Mouse (Mus musculus): Measurements from ENCODE around the gene Fsip1.
A peak's percentile ranks its signal among the peaks of the same experiment; 100 is the strongest.
"Not testable (repeated sequence)": the region's sequence is repeated elsewhere in the genome, so short reads cannot be mapped to it uniquely, and the experiment has no call there.

Gene Fsip1

DNA sequence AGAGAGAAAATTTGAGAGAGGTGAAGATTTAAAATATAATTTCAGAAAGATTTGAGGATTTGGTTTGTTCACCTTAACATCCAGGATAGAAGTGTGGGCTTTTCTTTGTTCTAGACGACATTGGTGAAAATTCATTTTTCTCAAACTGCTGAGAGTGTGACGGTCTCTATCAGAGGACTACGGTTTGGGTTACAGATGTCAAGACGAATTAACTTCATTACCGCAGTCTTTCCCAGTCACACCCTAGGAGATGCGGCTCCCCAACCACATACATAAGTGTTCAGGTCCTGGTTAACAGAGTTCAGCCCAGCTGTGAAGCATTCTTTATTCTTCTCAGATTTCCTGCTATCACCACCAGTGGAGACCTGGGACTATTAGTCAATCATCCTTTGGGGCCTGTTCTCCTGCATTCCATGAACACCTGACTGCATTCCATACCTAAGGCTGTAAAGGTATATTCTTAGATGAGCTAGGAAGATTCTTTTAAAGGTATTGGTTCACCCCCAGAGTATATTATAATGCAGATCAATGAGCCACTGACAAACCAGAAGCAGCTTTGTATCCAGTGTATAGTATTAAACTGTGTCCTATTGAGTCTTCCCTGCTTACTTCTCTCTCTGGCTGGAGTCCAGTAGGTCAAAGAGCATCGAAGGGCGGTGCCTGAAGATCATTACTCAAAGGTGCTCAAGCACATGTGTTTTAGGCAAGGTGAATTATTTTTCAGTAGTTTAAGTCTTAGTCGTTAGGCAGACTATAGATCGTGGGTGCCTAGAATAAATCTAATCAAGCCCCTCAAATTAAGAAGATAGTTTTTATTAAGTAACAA, 82.0 kb downstream of the Fsip1 start:
- DNase-seq: no peak

DNA sequence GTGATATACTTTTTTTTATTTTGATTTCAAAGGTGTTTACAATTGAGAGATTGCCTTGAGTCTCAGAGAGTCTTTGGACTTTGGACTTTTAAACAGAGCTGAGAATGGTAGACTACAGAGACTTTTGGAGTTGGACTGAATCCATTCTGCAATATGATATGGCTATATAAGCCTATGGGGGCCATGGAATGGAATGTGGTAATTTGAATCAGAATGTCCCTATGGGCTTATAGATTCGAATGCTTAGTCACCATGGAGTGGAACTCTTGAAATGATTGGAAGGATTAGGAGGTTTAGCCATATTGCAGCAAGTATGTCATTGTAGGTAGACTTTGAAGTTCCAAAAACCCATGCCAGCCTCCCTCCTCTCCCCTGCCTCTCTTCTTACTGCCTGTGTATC, 88.5 kb downstream of the Fsip1 start:
- DNase-seq: no peak

DNA sequence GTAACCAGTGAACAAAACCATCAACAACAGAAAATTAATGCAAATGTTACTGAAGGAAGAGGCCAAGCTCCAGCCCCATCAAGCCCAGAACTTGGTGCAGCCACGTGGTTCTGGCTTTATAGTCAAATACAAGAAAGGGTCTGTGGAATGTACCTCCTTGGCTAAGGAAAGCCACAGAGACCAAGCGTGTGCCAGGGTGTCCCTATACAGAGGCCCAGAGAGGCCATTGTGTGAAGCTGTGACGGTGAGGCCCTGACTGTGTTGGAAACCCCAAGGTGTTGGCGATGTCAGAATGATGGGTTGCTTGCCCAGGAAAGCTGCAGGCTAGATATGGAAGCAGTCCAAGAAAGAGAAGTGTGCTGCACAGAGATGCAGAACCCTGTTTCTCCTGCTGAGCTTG, 89.0 kb downstream of the Fsip1 start:
- DNase-seq: no peak

DNA sequence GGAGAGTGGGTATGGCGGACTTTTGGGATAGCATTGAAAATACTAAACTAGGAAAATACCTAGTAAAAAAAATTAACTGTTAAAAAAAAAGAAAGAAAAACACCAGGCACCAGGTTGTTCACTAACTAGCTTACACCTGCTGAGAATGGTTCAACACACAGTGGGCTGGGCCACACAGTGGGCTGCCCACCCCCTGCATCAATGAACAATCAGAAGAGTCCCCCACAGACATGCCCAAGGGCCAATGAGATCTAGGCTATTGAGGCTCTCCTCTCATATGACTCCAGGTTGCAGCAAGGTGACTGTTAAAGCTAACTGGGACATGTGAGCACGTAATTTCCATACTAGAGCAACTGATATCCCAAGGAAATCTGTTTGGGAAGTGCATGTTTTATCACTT, 91.1 kb downstream of the Fsip1 start:
- DNase-seq: no peak

DNA sequence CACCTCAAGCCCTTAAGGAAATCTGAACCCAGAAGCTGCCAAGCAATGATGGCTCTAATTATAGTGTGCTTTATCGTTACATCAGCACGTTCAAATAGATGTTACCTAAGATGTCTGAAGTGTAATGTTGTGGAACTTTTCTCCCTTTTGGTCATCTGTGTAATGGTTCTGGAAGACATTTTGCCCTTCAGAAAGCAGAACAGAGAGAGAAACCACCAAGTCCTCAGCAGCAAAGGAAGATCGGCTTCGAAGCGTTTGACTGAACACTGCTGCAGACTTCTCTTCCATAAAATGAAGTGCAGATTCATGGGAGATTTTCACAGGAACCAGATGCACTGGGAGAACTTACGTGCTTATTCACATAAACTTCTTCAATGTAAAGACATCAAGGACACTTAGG, 92.6 kb downstream of the Fsip1 start:
- no peak for DNase-seq

DNA sequence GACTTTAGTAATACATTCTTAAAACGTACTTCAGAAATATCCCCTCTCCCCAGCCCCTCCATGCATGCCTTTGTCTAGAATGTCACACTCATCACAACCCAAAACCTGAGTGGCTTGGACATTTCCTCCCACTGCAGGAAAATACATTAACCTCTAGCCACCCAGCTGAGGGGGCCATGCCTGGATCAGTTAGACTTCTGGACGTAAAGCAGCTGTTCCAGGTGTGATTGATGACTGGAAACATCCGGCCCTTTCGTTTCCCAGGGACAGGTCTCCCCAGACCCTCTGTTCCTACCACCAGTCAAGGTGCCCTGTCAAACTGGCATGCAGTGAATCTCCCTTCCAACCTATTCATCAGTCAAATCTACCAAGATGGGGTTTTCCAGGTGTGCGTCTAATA, 94.3 kb downstream of the Fsip1 start:
- no peak for DNase-seq

DNA sequence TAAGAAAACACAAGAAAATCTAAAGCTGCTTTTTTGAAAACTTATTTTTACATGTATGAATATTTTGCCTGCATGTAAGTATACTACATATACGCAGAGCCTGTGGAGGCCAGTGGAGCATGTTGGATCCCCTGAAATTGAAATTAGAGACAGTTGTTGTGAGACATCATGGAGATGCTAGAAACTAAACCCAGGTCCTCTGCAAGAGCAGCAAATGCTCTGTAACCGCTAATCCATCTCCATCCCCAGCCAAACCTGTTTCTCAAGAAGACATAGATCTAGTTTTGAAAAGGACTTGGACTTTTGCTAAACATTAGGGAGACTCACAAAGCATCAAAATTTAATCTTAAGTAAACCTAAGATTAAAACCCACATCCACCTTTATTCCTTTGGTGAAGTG, 95.8 kb downstream of the Fsip1 start:
- no peak for DNase-seq

DNA sequence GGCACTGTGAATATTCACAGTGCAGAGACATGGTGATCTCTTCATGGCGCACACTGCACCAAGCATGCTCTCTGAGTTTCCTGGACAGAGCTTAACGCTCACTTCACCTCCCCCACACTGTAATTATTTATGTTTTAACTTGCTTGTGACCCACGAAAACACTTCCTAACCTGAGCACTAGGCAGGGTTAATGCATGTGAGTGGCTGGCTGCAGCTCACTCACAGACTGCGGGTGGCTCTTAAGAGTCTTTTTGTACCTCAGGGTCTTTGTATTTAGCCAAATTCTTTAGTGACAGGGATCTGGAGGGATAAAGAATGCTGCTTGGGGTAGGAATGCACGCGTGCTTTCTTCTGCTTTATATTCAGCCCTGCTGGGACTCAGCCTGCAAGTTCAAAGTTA, 96.2 kb downstream of the Fsip1 start:
- no peak for DNase-seq

DNA sequence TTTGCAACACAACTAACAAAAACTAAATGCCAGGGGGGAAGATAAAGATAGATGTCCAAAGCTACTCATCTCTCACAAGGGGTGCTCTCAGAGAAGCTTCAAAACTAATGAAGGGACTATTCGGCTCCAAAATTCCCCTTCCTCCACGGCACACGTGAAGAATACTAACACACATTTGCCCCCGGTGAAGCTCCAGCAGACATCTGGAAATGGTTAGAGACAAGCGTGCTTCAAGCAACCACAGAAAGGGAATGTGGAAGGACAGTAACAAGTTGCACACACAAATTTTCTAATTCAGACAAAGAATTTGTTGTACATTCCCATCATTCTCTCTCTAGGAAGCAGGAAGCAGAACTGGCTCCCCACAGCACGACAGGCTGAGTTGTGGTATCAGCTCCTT, 97.6 kb downstream of the Fsip1 start:
- no peak for DNase-seq

DNA sequence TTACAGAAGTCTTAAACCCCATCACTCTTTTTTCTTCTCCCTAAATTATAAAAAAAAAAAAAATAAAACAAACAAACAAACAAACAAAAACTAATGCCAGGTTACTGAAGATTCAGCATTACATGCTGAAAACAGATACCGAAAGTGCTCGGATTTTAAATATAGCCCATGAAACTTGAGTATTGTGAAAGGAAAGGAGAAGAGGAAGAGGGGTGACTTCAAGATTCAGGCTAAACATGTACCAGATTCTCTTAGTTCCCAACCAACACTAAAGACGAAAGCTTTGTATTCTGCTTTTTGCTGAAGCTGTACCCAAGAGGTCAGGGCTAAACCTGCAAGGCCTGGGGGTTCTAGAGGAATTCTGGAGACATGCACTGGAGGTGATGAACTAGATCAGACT, 98.7 kb downstream of the Fsip1 start:
- no peak for DNase-seq

DNA sequence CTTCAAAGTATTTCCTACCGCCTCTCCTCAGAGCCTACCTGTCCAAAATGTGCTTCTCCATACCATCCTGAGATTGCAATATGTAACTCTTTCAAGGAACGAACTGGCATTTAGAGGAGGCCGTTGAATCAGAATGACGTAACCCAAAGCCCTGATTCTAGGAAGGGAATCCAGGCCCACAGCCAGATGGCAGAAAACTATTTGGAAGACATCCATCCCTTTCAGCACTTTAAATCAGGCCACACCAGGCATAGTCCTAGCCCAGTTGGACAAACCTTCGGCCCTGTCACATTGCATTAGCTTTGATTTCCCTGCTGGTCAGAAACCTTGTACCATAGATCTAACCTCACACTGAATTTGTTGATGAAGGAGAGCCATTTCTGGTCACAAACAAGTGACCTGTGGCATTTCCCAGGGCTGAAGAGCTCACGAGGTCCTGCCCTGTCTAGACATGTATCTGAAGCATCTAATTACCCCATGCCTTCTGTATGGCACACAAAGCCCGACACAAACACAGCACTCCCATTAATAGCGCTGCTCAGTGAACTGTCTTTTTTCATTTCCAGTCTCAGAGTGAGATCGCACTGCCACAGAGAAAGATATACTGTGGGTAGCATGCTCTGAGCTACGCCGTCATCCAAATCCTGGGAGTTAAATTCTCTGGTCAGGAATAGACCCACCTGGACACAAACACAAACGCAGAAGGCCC, 106.8 kb downstream of the Fsip1 start:
- DNase-seq: peak; percentile 81 to 86

DNA sequence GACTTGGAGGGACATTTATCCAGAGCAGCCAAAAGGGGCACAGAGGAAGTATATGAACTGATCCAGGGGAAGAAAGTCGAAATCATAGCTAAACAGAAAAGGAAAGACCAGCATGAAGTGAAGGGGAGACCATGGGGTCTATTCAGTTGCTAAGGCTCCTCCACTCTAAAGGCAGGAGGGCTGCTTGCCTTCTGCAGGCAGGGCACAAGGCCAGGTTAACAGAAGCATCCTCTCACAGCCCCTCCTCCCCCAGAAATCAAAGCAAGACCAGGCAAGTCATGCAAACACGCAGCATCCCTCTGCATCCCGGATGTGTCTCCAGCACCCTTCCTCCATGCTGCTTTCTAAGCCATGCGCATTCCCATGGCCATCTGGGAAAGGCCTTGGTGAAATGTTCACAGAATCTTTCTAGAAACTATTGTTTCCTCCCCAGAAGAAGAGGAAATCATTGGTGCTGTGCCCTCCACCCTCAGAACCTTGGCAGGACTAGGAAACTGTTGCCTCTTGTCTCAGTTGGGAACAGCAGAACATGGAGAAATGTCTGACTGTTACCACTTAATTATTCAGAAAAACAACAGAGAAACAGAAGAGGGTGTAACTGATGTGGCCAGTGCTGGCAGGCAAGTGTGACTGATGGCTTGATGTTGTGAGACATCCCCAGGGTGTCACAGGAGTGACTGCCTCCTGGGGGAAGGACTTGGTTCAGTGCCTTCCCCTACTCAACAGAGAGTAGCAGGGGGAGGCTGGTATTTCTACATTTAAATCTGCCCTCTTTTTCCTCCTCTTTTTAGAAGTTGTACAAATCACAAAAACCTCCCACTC, 108.2 kb downstream of the Fsip1 start:
- DNase-seq: no peak

DNA sequence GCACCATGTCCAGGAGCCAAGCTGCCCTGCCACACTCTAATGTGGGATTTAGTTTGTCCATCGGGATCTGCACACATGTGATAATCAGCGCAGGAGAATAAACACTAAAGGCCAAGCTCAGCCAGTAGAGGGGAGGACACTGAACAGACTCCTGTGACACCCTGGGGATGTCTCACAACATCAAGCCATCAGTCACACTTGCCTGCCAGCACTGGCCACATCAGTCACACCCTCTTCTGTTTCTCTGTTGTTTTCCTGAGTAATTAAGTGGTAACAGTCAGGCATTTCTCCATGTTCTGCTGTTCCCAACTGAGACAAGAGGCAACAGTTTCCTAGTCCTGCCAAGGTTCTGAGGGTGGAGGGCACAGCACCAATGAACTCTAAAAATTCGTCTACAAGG, 109.0 kb downstream of the Fsip1 start:
- not testable (repeated sequence) for DNase-seq

DNA sequence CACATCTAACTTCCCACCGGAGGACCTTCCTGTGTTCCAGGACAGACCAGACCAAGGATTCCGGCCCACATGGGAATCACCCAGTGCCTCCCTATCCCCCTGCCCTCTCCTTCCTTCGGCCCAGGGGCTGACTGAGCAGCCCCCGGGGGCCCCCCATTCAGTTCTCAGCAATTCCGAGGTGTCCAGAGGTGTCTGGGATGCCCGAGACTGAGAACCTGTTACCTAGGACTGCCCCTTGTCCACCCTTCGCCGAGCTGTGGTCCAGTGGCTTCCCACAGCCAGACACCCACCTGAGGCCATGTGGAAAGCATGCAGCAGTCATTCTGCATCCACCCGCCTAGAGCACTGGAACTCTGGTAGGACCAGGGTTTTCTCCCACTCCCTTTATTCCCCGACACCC, 115.1 kb downstream of the Fsip1 start:
- no peak for DNase-seq

DNA sequence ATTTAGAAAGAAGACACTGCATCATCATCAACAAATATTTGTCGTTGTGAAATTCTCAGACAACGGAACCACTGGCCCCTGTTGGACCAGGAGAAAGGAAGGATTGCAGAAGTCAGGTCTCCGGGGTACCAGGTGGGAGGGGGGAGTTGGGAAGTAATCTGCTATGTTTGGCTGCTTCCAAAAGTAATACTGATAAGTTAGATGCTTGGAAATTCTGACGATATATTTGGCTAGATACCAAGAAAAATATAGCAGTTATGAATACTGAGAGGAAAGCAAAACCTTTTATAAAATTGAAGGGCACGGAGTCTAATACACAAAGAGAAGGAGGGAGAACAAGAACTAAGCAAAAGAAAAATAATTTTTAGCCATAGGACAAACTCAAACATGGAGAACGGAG, 117.5 kb downstream of the Fsip1 start:
- DNase-seq: no peak

DNA sequence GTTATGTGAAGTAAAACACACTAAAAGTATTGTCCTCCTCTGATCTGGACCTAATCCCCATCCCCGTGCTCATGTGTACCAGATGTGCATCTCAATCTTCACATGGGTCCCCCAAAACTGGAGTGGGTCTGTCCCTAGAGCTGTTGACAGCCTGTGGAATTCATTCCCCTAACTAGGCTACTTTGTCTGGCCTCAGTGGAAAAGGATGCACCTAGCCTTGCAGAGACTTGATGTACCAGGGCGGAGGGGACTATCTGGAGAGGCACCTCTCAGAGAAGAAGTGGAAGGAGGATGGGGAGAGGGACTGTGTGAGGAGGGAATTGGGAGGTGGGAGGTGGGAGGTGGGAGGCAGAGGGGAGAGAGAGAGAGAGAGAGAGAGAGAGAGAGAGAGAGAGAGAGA, 119.0 kb downstream of the Fsip1 start:
- no peak for DNase-seq

DNA sequence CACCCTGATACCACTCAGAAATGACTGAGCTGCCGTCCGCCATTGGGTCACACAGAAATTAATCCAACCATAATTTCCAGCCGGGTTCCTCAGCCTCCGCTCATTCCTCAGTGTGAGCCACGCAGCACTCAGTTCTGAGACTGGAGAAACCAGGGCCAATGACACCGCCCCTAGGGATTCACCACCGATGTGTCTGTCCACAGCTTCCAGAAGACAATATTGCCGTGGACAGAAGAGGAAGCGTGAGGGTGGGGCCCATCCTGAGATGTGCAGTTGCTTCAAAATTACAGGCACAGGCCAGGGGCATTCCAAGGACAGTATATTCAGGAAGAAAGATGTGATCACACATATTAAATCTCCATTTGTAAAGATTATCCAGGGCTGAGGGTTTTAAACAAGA, 119.7 kb downstream of the Fsip1 start:
- no peak for DNase-seq

DNA sequence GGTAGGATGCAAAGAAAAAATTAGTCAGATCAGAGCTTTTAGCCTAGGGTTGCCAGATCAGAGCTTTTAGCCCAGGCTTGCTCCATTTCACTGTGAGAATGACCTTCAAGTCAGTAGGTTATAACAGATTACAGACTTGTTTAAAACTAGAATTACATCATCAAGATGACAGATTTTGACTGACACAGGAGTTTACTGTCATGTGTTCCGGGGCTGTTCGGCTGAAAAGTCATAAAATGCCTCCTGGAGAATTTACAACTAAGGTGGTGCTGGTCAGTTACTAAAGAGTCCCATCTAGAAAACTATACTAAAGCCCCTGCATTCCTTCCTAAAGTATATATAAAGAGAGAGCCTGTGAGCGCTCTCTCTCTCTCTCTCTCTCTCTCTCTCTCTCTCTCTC, 128.5 kb downstream of the Fsip1 start:
- DNase-seq: no peak

DNA sequence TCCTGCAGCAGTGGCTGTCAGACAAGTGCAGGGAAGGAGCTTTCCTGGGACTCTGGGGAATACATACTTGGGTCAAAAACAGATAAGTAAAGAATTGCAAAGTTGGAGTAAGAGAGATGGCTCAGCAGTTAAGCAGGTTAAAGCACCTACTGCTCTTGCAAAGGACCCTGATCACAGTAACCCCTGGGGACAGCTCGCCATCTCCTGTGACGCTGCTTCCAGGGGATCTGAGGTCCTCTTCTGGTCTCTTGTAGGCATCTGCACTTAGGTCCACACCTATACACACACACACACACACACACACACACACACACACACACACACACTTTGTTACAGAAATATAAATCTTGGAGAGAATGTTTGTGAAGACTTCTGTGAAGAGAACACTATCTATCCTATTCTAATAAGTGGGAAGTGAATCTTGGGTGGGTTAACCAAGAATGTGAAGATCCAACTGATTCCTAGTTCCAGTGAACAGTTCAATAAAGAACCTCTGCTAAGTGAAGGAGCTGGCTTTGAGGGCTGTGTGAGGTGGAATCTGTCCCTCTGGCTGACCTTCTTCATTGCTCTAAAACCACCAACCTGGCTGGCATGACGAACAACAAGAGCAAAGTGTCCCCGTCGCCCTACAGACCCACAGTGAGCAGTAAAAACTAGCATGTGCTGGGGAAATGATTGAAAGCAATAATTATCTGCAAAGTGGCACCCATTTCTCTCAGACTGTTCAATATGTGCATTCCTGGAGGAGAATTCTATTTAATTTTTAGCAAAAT, 129.1 kb downstream of the Fsip1 start:
- DNase-seq: no peak

DNA sequence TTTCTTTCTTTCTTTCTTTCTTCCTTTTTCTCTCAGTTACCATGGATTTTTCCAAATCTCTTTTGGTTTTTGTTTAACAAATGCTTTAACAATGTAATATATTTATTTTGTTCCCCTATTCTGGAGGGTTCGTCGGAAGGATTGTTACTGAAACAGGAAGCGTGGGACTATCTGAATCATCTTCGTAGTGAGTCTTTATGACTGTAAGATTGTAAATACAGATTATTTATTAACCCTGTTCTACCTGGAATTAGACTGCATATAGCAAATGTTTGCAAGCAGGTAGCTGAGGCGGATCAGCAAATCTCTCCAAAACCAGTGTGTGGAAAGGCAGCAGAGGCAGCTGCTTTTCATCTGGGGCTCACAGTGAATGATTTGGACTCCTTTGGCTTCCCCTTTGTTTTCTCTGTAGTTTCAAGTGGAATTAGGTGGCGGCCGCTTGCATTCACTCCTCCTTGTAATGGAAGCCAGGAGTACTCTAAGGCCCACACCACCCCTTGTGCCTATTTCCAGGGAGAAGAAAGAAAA, 130.8 kb downstream of the Fsip1 start:
- no peak for DNase-seq

DNA sequence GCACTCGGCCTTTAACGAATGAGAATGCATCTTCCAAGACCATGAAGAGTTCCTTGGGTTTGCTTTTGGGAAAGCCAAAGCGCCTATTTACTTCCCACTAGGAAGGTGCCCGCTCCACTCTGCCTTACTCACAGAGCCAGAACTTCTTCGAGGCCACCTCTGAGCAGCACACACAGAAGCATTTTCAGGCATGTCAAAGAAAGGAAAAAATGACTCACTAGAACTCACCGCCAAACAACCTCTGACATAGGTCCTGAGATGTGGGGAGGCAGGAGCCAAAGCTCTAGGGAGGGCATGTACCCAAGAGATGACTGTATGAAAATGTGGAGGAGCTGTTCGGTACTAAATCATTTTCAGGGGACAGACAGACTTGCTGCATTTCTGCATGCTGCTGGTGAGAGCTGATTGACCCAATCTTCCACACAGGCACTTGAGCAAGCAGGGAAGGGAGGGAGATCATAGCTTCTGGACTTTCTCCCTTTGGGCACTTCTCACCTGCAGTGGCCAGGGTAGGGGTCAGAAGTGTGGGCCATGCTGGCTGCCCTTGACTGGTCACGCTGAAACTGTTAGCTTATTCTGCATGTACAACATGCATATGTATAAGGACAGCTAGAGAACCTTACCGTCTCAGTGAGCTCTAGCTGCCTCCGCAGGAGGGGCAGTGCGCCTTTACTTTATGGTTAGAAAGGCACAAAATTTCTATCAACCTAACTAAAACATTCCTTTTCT, 131.4 kb downstream of the Fsip1 start:
- DNase-seq: no peak

DNA sequence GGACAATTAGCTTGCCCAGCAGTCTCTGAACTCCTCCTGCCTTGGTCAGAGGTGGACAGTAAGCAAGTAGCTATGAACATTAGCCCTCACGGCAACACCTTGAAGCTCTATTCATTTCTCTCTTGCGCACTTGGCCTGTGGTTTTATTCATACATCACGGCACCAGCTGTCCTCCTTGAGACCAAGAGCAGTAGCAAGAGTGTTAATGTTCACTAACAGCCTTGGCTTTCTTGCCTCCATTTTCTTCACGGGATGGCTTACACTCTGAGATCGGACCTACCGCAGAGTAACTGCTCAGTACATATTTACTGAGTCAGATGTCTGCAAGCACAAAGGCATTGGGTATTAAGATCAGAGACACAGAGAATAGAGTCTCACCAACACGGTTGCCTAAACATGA, 132.3 kb downstream of the Fsip1 start:
- no peak for DNase-seq
